Mouse (Mus musculus) MEL (cell line): ENCODE data around the gene Ubox5. TPM values are rescaled to one million over a fixed set of nuclear protein-coding genes. Genes with fewer than 3 reads are reported as not detected.

ENCODE experiments used
- DNase-seq: peaks from one replicate; pipeline ENCODE4 v3.0.0; 2011; ENCODE audit warnings: low read depth, low spot score
- H3K27ac ChIP-seq: 2 replicates; pipeline ENCODE4 v1.5.1; 2012; ENCODE audit warnings: low read depth, mild to moderate bottlenecking, control low read depth, low read length, moderate library complexity; ENCODE audit not compliant: control insufficient read depth
- H3K27me3 ChIP-seq, 2 experiments: fragments of 150-350 bp in 1 of 2; sonication (generic) in 1 of 2; 2 replicates each; pipeline ENCODE4 v1.6.1; 2012; ENCODE audit warnings: low read length in 2 of 2, mild to moderate bottlenecking in 2 of 2, improper control_type of control experiment in 1 of 2, moderate library complexity in 1 of 2; ENCODE audit not compliant: insufficient read depth in 2 of 2, control insufficient read depth in 1 of 2
- H3K36me3 ChIP-seq, 2 experiments: 2 replicates each; pipeline ENCODE4 v1.6.1; 2012 to 2014; ENCODE audit warnings: low read length in 2 of 2, improper control_type of control experiment in 1 of 2, inconsistent platforms in 1 of 2, mild to moderate bottlenecking in 1 of 2; ENCODE audit not compliant: insufficient read depth in 2 of 2, control insufficient read depth in 1 of 2
- H3K4me1 ChIP-seq, 2 experiments: fragments of 150-350 bp in 1 of 2; sonication (generic) in 1 of 2; 2 replicates each; pipeline ENCODE4 v1.6.1; 2012; ENCODE audit warnings: low read length in 2 of 2, improper control_type of control experiment in 1 of 2, mild to moderate bottlenecking in 1 of 2; ENCODE audit not compliant: insufficient read depth in 2 of 2, control insufficient read depth in 1 of 2
- H3K4me3 ChIP-seq, 2 experiments: fragments of 150-350 bp in 1 of 2; sonication (generic) in 1 of 2; 2 replicates each; pipeline ENCODE4 v1.5.1; 2012; ENCODE audit warnings: low read depth in 2 of 2, low read length in 2 of 2, mild to moderate bottlenecking in 2 of 2, moderate library complexity in 2 of 2, control low read depth in 1 of 2, improper control_type of control experiment in 1 of 2; ENCODE audit not compliant: control insufficient read depth in 1 of 2, insufficient read depth in 1 of 2
- H3K79me2 ChIP-seq: 2 replicates; pipeline ENCODE4 v1.6.1; 2012; ENCODE audit warnings: mild to moderate bottlenecking, low read length, moderate library complexity; ENCODE audit not compliant: control insufficient read depth, poor library complexity, insufficient read depth
- H3K9ac ChIP-seq: 2 replicates; pipeline ENCODE4 v1.6.1; 2012; ENCODE audit warnings: low read depth, mild to moderate bottlenecking, control low read depth, low read length, moderate library complexity; ENCODE audit not compliant: control insufficient read depth, poor library complexity, severe bottlenecking
- H3K9me3 ChIP-seq: fragments of 150-350 bp; sonication (generic); replicated peaks from 2 replicates; pipeline ENCODE4 v1.6.1; 2012; ENCODE audit warnings: mild to moderate bottlenecking, low read length, improper control_type of control experiment, moderate library complexity; ENCODE audit not compliant: insufficient read depth
- CTCF ChIP-seq, 3 experiments: IDR thresholded peaks in 2 of 3; conservative IDR thresholded peaks in 1 of 3; 2 replicates each; pipeline ENCODE4 v1.5.1; 2011 to 2012; ENCODE audit warnings: low read length in 3 of 3, low read depth in 2 of 3, mild to moderate bottlenecking in 2 of 3, improper control_type of control experiment in 1 of 3, inconsistent platforms in 1 of 3, mixed read lengths in 1 of 3, moderate library complexity in 1 of 3; ENCODE audit not compliant: control insufficient read depth in 1 of 3, insufficient read depth in 1 of 3, poor library complexity in 1 of 3, severe bottlenecking in 1 of 3
- EP300 ChIP-seq, 2 experiments: IDR thresholded peaks; 2 replicates each; pipeline ENCODE4 v1.6.1; 2011; ENCODE audit warnings: improper control_type of control experiment in 2 of 2, low read length in 2 of 2, low read depth in 1 of 2, mild to moderate bottlenecking in 1 of 2
- ETS1 ChIP-seq: IDR thresholded peaks from 2 replicates; pipeline ENCODE4 v1.6.1; 2012; ENCODE audit warnings: low read depth, mild to moderate bottlenecking, inconsistent platforms, low read length, improper control_type of control experiment, moderate library complexity
- GABPA ChIP-seq: IDR thresholded peaks from 2 replicates; pipeline ENCODE4 v1.6.1; 2012; ENCODE audit warnings: low read depth, mild to moderate bottlenecking, inconsistent platforms, low read length, improper control_type of control experiment, moderate library complexity
- GATA1 ChIP-seq: IDR thresholded peaks from 2 replicates; pipeline ENCODE4 v1.6.1; 2011; ENCODE audit warnings: low read depth, low read length, improper control_type of control experiment
- HCFC1 ChIP-seq: IDR thresholded peaks from 2 replicates; pipeline ENCODE4 v1.6.1; 2012; ENCODE audit warnings: low read depth, mild to moderate bottlenecking, inconsistent platforms, low read length, improper control_type of control experiment, moderate library complexity
- JUND ChIP-seq: IDR thresholded peaks from 2 replicates; pipeline ENCODE4 v1.6.1; 2011; ENCODE audit warnings: low read depth, mild to moderate bottlenecking, improper control_type of control experiment, low read length
- MAFK ChIP-seq: IDR thresholded peaks from 2 replicates; pipeline ENCODE4 v1.6.1; 2011; ENCODE audit warnings: low read depth, mild to moderate bottlenecking, low read length, improper control_type of control experiment, borderline replicate concordance
- MAZ ChIP-seq: IDR thresholded peaks from 2 replicates; pipeline ENCODE4 v1.6.1; 2012; ENCODE audit warnings: low read depth, mild to moderate bottlenecking, inconsistent platforms, low read length, improper control_type of control experiment
- MEF2A ChIP-seq: IDR thresholded peaks from 2 replicates; pipeline ENCODE4 v1.6.1; 2014; ENCODE audit warnings: low read depth, mild to moderate bottlenecking, inconsistent platforms, low read length, improper control_type of control experiment; ENCODE audit not compliant: poor library complexity, insufficient replicate concordance, severe bottlenecking; ENCODE audit errors: extremely low read depth
- MYB ChIP-seq: IDR thresholded peaks from 2 replicates; pipeline ENCODE4 v1.6.1; 2011; ENCODE audit warnings: mild to moderate bottlenecking, low read depth, low read length, improper control_type of control experiment
- POLR2A ChIP-seq, 2 experiments: IDR thresholded peaks; 2 replicates each; pipeline ENCODE4 v1.6.1; 2011 to 2012; ENCODE audit warnings: low read length in 2 of 2, mild to moderate bottlenecking in 2 of 2, control low read depth in 1 of 2, improper control_type of control experiment in 1 of 2, low read depth in 1 of 2, moderate library complexity in 1 of 2; ENCODE audit not compliant: control insufficient read depth in 1 of 2, insufficient read depth in 1 of 2, poor library complexity in 1 of 2
- POLR2AphosphoS2 ChIP-seq: IDR thresholded peaks from 2 replicates; pipeline ENCODE4 v1.6.1; 2011; ENCODE audit warnings: low read length, improper control_type of control experiment
- POLR2AphosphoS5 ChIP-seq: IDR thresholded peaks from 2 replicates; pipeline ENCODE4 v1.6.1; 2012; ENCODE audit warnings: low read depth, borderline replicate concordance, mild to moderate bottlenecking, inconsistent platforms, low read length, moderate library complexity, mixed read lengths
- RAD21 ChIP-seq: IDR thresholded peaks from 2 replicates; pipeline ENCODE4 v1.6.1; 2011; ENCODE audit warnings: mild to moderate bottlenecking, low read depth, low read length, improper control_type of control experiment
- SMC3 ChIP-seq: IDR thresholded peaks from 2 replicates; pipeline ENCODE4 v1.6.1; 2011; ENCODE audit warnings: low read depth, low read length, improper control_type of control experiment
- TBP ChIP-seq: IDR thresholded peaks from 2 replicates; pipeline ENCODE4 v1.8.0; 2011; ENCODE audit warnings: low read depth, low read length, improper control_type of control experiment
- TCF12 ChIP-seq: IDR thresholded peaks from 2 replicates; pipeline ENCODE4 v1.6.1; 2014; ENCODE audit warnings: low read depth, mild to moderate bottlenecking, inconsistent platforms, low read length, improper control_type of control experiment, moderate library complexity
- USF2 ChIP-seq, 2 experiments: IDR thresholded peaks; 2 replicates each; pipeline ENCODE4 v1.6.1; 2011 to 2012; ENCODE audit warnings: improper control_type of control experiment in 2 of 2, low read length in 2 of 2, borderline replicate concordance in 1 of 2, inconsistent platforms in 1 of 2, low read depth in 1 of 2, mild to moderate bottlenecking in 1 of 2; ENCODE audit not compliant: insufficient read depth in 1 of 2
- ZC3H11A ChIP-seq: IDR thresholded peaks from 2 replicates; pipeline ENCODE4 v1.6.1; 2012; ENCODE audit warnings: low read depth, mild to moderate bottlenecking, inconsistent platforms, low read length, improper control_type of control experiment
- ZMIZ1 ChIP-seq: IDR thresholded peaks from 2 replicates; pipeline ENCODE4 v1.6.1; 2012; ENCODE audit warnings: low read depth, mild to moderate bottlenecking, inconsistent platforms, low read length, improper control_type of control experiment, moderate library complexity
- polyA plus RNA-seq, 2 experiments: library from polyadenylated mRNA; stranded (reverse) in 1 of 2; unstranded in 1 of 2; fragments of >175 nt in 1 of 2; fragments of >200 nt in 1 of 2; gene quantifications; 2 replicates each; pipeline versions ENCODE4 v1.2.1 to v1.2.4; 2012; ENCODE audit warnings: low replicate concordance in 2 of 2, low read depth in 1 of 2; ENCODE audit not compliant: insufficient read length in 2 of 2, insufficient read depth in 1 of 2, missing spikeins in 1 of 2
- total RNA-seq: library from RNA; depleted of rRNA; stranded (reverse); fragments of 300-350 nt; gene quantifications from 2 replicates; pipeline ENCODE4 v1.2.3, GENCODE M21; 2012

Ubox5 gene
- total and polyA plus RNA-seq, 3 experiments = 5.4 to 11.2 TPM; not detected in 1

DNA sequence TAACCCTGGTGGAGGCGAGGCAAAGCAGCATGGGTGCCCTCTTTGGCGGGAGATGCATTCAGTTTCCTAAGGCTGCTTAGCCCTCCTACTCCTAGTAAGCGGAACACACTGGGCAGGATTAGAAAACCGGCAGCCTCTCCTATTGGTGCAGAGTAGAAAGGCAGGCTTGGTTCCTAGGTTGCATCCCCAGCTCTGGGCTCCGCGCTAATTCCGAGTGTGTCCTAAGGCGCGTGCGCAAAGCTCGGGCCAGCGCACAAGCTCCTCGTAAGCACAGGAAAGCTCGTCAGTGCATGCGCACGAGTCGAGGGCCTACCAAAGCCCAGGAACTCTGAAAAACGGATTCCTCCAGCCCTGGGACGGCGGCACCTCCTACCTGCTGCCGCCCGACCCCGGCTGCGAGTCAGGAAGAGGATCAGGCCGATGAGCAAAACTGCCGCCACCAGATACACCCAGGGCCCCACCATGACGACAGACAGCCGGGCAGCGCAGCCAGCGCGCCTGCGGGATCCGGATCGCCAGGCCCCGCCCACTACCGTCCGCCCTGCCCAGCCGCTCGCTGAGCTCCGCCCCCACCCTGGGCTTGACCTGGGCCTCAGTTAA, 34.4 kb upstream of the Ubox5 start, which contains the start of gene Ddrgk1 (continued):
- no peak for TF ChIP-seq EP300 (IDR thresholded peaks at IDR 0.05; ENCODE audit: low read depth in 1 of 2, low read length in 2 of 2)
- TF ChIP-seq POLR2A (IDR thresholded peaks at IDR 0.05; ENCODE audit: control insufficient read depth in 1 of 2, insufficient read depth in 1 of 2, low read depth in 1 of 2, low read length in 2 of 2, poor library complexity in 1 of 2) = peak; percentile 95 to 97
- TF ChIP-seq TCF12 = no peak
- TF ChIP-seq SMC3 = no peak
- peak; percentile 5; the same call in 1 of the 2 replicates for TF ChIP-seq ETS1
- no peak for TF ChIP-seq USF2 (IDR thresholded peaks at IDR 0.05; ENCODE audit: borderline replicate concordance in 1 of 2, insufficient read depth in 1 of 2, low read depth in 1 of 2, low read length in 2 of 2)
- no peak for TF ChIP-seq GATA1
- no peak for TF ChIP-seq CTCF (IDR thresholded peaks at IDR 0.05 in 2 of 3, conservative IDR thresholded peaks at IDR 0.05 in 1 of 3; ENCODE audit: control insufficient read depth in 1 of 3, insufficient read depth in 1 of 3, low read depth in 2 of 3, low read length in 3 of 3, poor library complexity in 1 of 3, severe bottlenecking in 1 of 3)
- peak; percentile 80 for TF ChIP-seq HCFC1

DNA sequence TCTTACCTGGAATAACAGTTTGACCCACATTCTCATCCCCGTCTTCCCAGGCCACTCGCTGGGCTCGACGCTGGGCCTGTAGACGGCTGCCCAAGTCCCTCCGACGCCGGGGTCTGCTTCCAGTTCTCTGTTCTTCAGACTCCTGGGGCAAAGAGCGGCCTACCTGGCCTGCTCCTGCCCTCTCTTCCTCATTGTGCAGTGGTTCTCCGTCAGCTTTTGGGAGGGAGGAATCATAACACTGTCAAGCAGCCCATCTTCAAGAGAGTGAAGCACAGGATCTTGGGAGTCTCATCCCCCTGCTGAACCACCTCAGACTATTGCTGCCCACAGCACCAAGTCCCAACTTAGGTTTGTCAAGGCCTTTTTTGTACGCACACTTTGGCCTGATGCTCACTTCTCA, 33.5 kb upstream of the Ubox5 start:
- Histone ChIP-seq H3K9me3 (no peaks in the 10 kb centered on the region), H3K9ac (peak overlapping the region; percentile 68), H3K27me3 (no peaks in the 10 kb centered on the region), H3K27ac (no peak overlapping the region; the same call in 1 of the 2 replicates)
- DNase-seq = no peak
- TF ChIP-seq ZC3H11A = no peak
- TF ChIP-seq MAFK = no peak
- no peak for TF ChIP-seq SMC3
- TF ChIP-seq ZMIZ1 = no peak
- TF ChIP-seq MEF2A = no peak
- no peak for TF ChIP-seq POLR2AphosphoS5
- TF ChIP-seq TCF12 = no peak; the same call in 1 of the 2 replicates
- no peak for TF ChIP-seq RAD21
- TF ChIP-seq POLR2AphosphoS2 = no peak
- TF ChIP-seq TBP = no peak
- TF ChIP-seq GABPA = no peak
- no peak for TF ChIP-seq MAZ
- no peak for TF ChIP-seq JUND
- no peak for TF ChIP-seq MYB
- TF ChIP-seq ETS1 = no peak
- TF ChIP-seq, all 39 proteins: peak for 0
- Histone ChIP-seq H3K4me1 (peaks cover 2 to 16% of the 10 kb centered on the region in 2 experiments), H3K79me2 (peaks cover 18% of the 10 kb centered on the region), H3K36me3 (peaks cover 3 to 19% of the 10 kb centered on the region in 2 experiments; a peak in 3 of 4 replicates), H3K4me3 (peak overlapping the region; percentile 52 to 73; a peak in 3 of 4 replicates)
